Comparison of ENCODE assay signal across 8 mouse cellular contexts in the genomic region with DNA sequence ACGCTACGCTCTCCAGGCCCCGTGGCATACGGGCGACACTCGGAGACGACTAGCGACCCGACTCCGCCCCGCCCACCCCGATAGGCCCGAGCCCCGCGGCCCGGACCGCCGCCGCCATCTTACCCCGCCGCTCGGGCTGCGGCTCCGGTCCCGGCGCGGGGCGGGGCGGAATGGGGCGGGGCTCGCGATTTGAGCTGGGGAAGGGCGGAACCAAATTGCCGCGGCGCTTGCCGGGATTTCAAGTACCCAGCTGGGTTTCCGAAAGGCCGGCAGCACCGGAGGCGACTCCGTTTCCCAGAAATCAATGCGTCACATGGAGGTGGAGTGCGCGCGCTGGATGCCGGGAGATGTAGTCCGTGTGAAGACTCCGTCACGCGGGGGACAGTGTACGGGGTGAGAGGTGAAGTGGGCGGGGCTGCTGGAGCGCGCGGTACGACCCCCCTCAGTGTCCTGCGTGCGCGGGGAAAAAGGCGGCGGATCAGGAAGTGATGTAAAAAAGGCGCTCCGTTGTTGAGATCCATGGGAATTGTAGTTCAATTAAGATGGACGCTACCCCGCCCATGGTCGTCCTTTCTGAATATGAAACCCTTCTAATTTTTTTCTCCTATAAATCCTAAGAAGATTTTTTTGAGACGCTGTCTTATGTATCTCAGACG. TPM values are rescaled to one million over a fixed set of nuclear protein-coding genes. Genes with fewer than 3 reads are reported as not detected.
DNase-seq lines count a peak whose midpoint lies in the region; ATAC-seq and TF ChIP-seq lines count a peak whose summit lies in the region.

Gene Scaf1, minus strand, starts transcription at position 407 of the 656 bp plus-strand sequence.

- peaks cover 48% of the 10 kb centered on the region for H3K4me1 ChIP-seq in forebrain, embryonic 10.5 days
- H3K4me1 ChIP-seq in heart, embryonic 15.5 days (replicated peaks), result peaks cover 33% of the 10 kb centered on the region
- peaks cover 18 to 32% of the 10 kb centered on the region in 2 experiments for H3K4me1 ChIP-seq in liver, embryonic 14.5 days (replicated peaks; ENCODE audit: control insufficient read depth in 2 of 2, insufficient read depth in 2 of 2, low read length in 1 of 2)
- peaks cover 12% of the 10 kb centered on the region for H3K4me1 ChIP-seq in neural tube, embryonic 11.5 days (ENCODE audit: control insufficient read depth, insufficient read depth, low read length)
- H3K4me1 ChIP-seq in stomach, postnatal 0 days (replicated peaks; ENCODE audit: control insufficient read depth, insufficient read depth), result no peaks in the 10 kb centered on the region

- H3K27me3 ChIP-seq in forebrain, embryonic 10.5 days (ENCODE audit: poor library complexity, severe bottlenecking), result peaks cover 27% of the 10 kb centered on the region
- H3K27me3 ChIP-seq in heart, embryonic 15.5 days, result no peaks in the 10 kb centered on the region
- peaks cover 13% of the 10 kb centered on the region; the same call in 1 of the 2 replicates for H3K27me3 ChIP-seq in liver, embryonic 14.5 days (ENCODE audit: control insufficient read depth, insufficient read depth, low read length)
- no peaks in the 10 kb centered on the region for H3K27me3 ChIP-seq in neural tube, embryonic 11.5 days (ENCODE audit: control insufficient read depth, insufficient read depth, low read length)
- H3K27me3 ChIP-seq in stomach, postnatal 0 days (ENCODE audit: control insufficient read depth, insufficient read depth, low read length), result no peaks in the 10 kb centered on the region

- WGBS in forebrain, embryonic 10.5 days, result under 1% methylated on average over 69 of the region's 69 CpGs
- under 1% methylated on average over 69 of the region's 69 CpGs for WGBS in heart, embryonic 15.5 days
- WGBS in liver, embryonic 14.5 days (ENCODE audit: insufficient replicate concordance), result under 1% methylated on average over 69 of the region's 69 CpGs
- 1% methylated on average over 69 of the region's 69 CpGs for WGBS in neural tube, embryonic 11.5 days
- under 1% methylated on average over 67 of the region's 69 CpGs for WGBS in stomach, postnatal 0 days

- H3K36me3 ChIP-seq in forebrain, embryonic 10.5 days (replicated peaks), result peaks cover 29% of the 10 kb centered on the region
- H3K36me3 ChIP-seq in heart, embryonic 15.5 days, result peaks cover 25% of the 10 kb centered on the region
- H3K36me3 ChIP-seq in liver, embryonic 14.5 days (replicated peaks; ENCODE audit: control insufficient read depth, insufficient read depth, low read depth), result peaks cover 22% of the 10 kb centered on the region
- H3K36me3 ChIP-seq in neural tube, embryonic 11.5 days (ENCODE audit: control insufficient read depth, insufficient read depth, low read length), result peaks cover 15% of the 10 kb centered on the region
- H3K36me3 ChIP-seq in stomach, postnatal 0 days (ENCODE audit: control insufficient read depth, insufficient read depth, low read length), result peaks cover 7% of the 10 kb centered on the region; the same call in 1 of the 2 replicates

- ATAC-seq in heart, embryonic 15.5 days (replicated peaks; ENCODE audit: insufficient number of reproducible peaks, insufficient read depth, low FRiP score, low read depth), result peak; percentile 84
- ATAC-seq in liver, embryonic 14.5 days (ENCODE audit: insufficient read depth), result peak; percentile 79
- ATAC-seq in neural tube, embryonic 11.5 days (ENCODE audit: insufficient read depth, low FRiP score, low TSS enrichment), result peak; percentile 90
- ATAC-seq in stomach, postnatal 0 days (ENCODE audit: low FRiP score, low TSS enrichment), result peak; percentile 90

- no peaks in the 10 kb centered on the region for H3K9me3 ChIP-seq in forebrain, embryonic 10.5 days
- no peaks in the 10 kb centered on the region for H3K9me3 ChIP-seq in heart, embryonic 15.5 days (replicated peaks)
- H3K9me3 ChIP-seq in liver, embryonic 14.5 days (ENCODE audit: control insufficient read depth, low read length), result no peaks in the 10 kb centered on the region
- H3K9me3 ChIP-seq in neural tube, embryonic 11.5 days (ENCODE audit: control insufficient read depth, low read length), result no peaks in the 10 kb centered on the region
- H3K9me3 ChIP-seq in stomach, postnatal 0 days (ENCODE audit: control insufficient read depth, low read length), result no peaks in the 10 kb centered on the region

- H3K9ac ChIP-seq in heart, embryonic 15.5 days, result peak within 1 kb of the TSS; percentile 98
- H3K9ac ChIP-seq in liver, embryonic 14.5 days (replicated peaks), result peak within 1 kb of the TSS; percentile 82
- peak within 1 kb of the TSS; percentile 93 for H3K9ac ChIP-seq in neural tube, embryonic 11.5 days (ENCODE audit: low read length)
- H3K9ac ChIP-seq in stomach, postnatal 0 days (ENCODE audit: low read length), result peak within 1 kb of the TSS; percentile 96

- H3K27ac ChIP-seq in forebrain, embryonic 10.5 days, result peak within 1 kb of the TSS; percentile 95
- peak within 1 kb of the TSS; percentile 100 for H3K27ac ChIP-seq in heart, embryonic 15.5 days
- H3K27ac ChIP-seq in liver, embryonic 14.5 days, result peak within 1 kb of the TSS; percentile 86
- peak within 1 kb of the TSS; percentile 72 for H3K27ac ChIP-seq in neural tube, embryonic 11.5 days (ENCODE audit: low read depth, low read length)
- peak within 1 kb of the TSS; percentile 95 for H3K27ac ChIP-seq in stomach, postnatal 0 days (replicated peaks)

- no peak for TF ChIP-seq EP300 in liver, embryonic 14.5 days (IDR thresholded peaks at IDR 0.05; ENCODE audit: low read depth)
- no peak for TF ChIP-seq EP300 in stomach, postnatal 0 days (optimal IDR thresholded peaks at IDR 0.05)

- TF ChIP-seq CTCF in liver, embryonic 14.5 days (IDR thresholded peaks at IDR 0.05; ENCODE audit: low read depth), result no peak
- TF ChIP-seq CTCF in stomach, postnatal 0 days (IDR thresholded peaks at IDR 0.05; ENCODE audit: low read depth), result no peak

- DNase-seq in CD8-positive naive resting alpha-beta T cell, adult 2 months (ENCODE audit: low read depth in 2 of 2, low spot score in 2 of 2), result peak; percentile 97 to 98
- peak; percentile 97 for DNase-seq in c-Kit-positive CD71-negative TER-119-negative erythroid progenitor cells, embryonic 14.5 days (ENCODE audit: low read depth)
- peak; percentile 100 for DNase-seq in forebrain, embryonic 10.5 days (ENCODE audit: extremely low spot score, low spot score)
- DNase-seq in kidney, postnatal 25 days, result peak; percentile 100
- peak; percentile 98 for DNase-seq in liver, embryonic 14.5 days (ENCODE audit: low read depth in 3 of 3, low spot score in 3 of 3)
- peak; percentile 100 for DNase-seq in neural tube, embryonic 11.5 days (ENCODE audit: low spot score)
- DNase-seq in stomach, postnatal 0 days (ENCODE audit: low spot score), result peak; percentile 99

- H3K4me2 ChIP-seq in heart, embryonic 15.5 days, result peak within 1 kb of the TSS; percentile 80
- H3K4me2 ChIP-seq in liver, embryonic 14.5 days (ENCODE audit: low read depth), result peak within 1 kb of the TSS; percentile 89
- H3K4me2 ChIP-seq in neural tube, embryonic 11.5 days (ENCODE audit: low read depth), result peak within 1 kb of the TSS; percentile 84
- peak within 1 kb of the TSS; percentile 75 for H3K4me2 ChIP-seq in stomach, postnatal 0 days (replicated peaks; ENCODE audit: low read depth)

- H3K4me3 ChIP-seq in forebrain, embryonic 10.5 days, result peak within 1 kb of the TSS; percentile 89
- peak within 1 kb of the TSS; percentile 94 for H3K4me3 ChIP-seq in heart, embryonic 15.5 days
- peak within 1 kb of the TSS; percentile 78 to 96 for H3K4me3 ChIP-seq in liver, embryonic 14.5 days (ENCODE audit: insufficient read depth in 1 of 2, low read depth in 2 of 2, low read length in 2 of 2)
- peak within 1 kb of the TSS; percentile 76 for H3K4me3 ChIP-seq in neural tube, embryonic 11.5 days (ENCODE audit: low read depth, low read length)
- H3K4me3 ChIP-seq in stomach, postnatal 0 days (ENCODE audit: low read depth, low read length), result peak within 1 kb of the TSS; percentile 92

RNA-seq across cellular contexts. Expression of gene Scaf1, which starts in this region (rescaled TPM):
- polyA plus RNA-seq in forebrain, embryonic 10.5 days (2016; fragmentation: Nextera tagmentation; extraction: Ambion mirVana), result 39.9 and 41.0 TPM in 2 replicates
- 25.1 and 32.5 TPM in 2 replicates for polyA plus RNA-seq in heart, embryonic 15.5 days (2015; fragmentation: Nextera tagmentation; extraction: Ambion mirVana)
- polyA plus RNA-seq in liver, embryonic 14.5 days (2012; rRNA removed), result 16.2 and 16.9 TPM in 2 replicates
- polyA plus RNA-seq in liver, embryonic 14.5 days (2014; fragmentation: Nextera tagmentation; extraction: Ambion mirVana), result 11.0 and 14.5 TPM in 2 replicates
- polyA plus RNA-seq in neural tube, embryonic 11.5 days (2014; fragmentation: Nextera tagmentation; extraction: Ambion mirVana), result 54.7 and 57.6 TPM in 2 replicates
- polyA plus RNA-seq in stomach, postnatal 0 days (2015; fragmentation: Nextera tagmentation; extraction: Ambion mirVana), result 14.9 and 18.6 TPM in 2 replicates

Comparison
In these comparisons a context has a peak if more than half of its experiments do, and no peak if none do; other contexts are left out.
1. Peak in every context shown above with its lines: DNase-seq, ATAC-seq, H3K4me3 ChIP-seq and H3K27ac ChIP-seq.